Mouse (Mus musculus) right cerebral cortex, adult 2 months (tissue): ENCODE measurements around the gene Olig2.

Experiments used
- DNase-seq, 2 experiments: peaks; one replicate each; pipeline ENCODE4 v3.0.0; 2021 to 2022; ENCODE audit warnings: low spot score in 2 of 2

The Olig2 gene

DNA sequence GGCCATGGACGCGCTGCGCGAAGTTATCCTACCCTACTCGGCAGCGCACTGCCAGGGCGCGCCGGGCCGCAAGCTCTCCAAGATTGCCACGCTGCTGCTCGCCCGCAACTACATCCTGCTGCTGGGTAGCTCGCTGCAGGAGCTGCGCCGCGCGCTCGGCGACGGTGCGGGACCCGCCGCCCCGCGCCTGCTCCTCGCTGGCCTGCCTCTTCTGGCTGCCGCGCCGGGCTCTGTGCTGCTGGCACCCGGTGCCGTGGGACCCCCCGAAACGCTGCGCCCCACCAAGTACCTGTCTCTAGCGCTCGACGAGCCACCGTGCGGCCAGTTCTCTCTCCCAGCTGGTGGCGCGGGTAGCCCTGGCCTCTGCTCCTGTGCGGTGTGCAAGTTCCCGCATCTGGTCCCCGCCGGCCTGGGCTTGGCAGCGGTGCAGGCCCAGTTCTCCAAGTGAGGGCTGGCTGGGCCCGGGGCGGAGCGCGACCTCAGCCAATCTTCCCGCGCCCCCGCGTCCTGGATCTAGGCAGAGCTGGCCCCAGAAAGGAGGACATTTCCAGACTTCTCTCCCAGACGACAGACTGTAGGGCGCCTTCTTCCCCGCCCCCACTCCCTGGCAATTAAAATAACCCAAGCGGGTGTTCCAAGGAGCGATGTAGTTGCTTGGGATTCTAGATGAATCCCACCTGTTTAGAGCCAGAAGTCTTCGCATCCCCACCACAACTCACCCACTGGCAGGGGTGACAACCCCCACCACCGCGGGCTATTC is 45.1 kb downstream of the Olig2 start:
- peak; percentile 9 to 39 for DNase-seq

DNA sequence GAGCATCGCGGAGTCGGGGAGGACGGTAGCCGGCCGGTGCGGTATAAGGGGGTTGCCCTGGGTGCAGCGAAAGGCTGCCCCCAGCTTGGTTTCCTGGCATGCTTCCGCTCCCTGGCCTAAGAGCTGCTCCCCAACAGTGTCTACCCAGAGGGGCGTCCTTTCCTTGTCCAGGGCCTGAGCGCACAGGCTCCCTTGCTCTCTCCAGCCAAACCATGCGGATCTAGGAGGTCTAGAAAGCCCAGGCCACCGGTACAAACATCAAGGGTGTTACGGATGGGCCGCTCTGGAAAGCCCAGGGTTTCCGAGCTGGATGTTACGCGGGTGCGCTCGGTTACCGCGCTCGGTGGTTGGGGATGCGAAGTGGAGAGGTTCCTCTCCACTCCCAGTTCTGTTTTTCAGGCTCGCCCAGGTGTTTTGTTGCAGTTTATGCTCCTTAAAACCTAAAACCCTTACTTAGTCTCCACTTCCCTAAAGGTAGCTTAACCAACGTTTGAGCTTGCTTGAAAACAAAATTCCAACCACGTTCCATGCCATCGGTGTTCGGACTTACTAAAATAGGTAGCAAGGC is 45.8 kb downstream of the Olig2 start:
- no peak for DNase-seq

DNA sequence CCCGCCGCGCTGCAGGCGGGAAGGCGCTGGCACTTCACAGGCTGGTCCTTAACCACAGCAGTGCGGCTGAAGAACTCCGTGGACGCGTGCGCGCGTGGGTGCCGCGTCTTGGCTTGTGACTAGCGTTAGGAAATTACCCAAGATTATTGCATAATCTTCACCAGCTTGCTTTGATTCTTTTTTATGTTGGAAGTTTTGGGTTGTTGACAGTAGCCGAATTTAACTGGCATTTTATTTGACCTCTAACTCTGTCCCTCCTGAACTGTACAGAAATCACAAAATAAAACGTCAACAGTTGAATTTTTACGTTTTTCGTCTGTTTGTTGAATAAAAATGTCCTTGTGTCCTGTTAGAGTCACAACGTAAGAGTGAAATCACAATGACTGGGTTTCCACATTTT is 46.4 kb downstream of the Olig2 start:
- DNase-seq, result peak in 1 of 2 experiments; percentile 10
